Mouse (Mus musculus) frontal cortex, adult (tissue): ENCODE measurements around the gene Cnih3.

Source experiments
- ATAC-seq: cut with Nextera tagmentation; 2 replicates; pipeline ENCODE4 v1.9.2; 2017; ENCODE audit warnings: mild to moderate bottlenecking, moderate library complexity, mixed read lengths; ENCODE audit not compliant: low TSS enrichment

Cnih3 gene

GRCm38 (mm10) chr1:181352367-181353199, at the start of gene Cnih3:
Gene Cnih3, plus strand, starts transcription at chr1:181352628.
- peak; percentile 56 for ATAC-seq

- peak; percentile 47; the same call in 1 of the 2 replicates for ATAC-seq
Measured at GRCm38 (mm10) chr1:181307981-181308380, 44.4 kb upstream of the Cnih3 start.

- ATAC-seq: no peak
Measured at GRCm38 (mm10) chr1:181310712-181311111, 41.7 kb upstream of the Cnih3 start.

- no peak for ATAC-seq
Measured at GRCm38 (mm10) chr1:181312115-181313045, 40.0 kb upstream of the Cnih3 start.

- ATAC-seq: no peak
Measured at GRCm38 (mm10) chr1:181313046-181313415, 39.4 kb upstream of the Cnih3 start.

GRCm38 (mm10) chr1:181314301-181314700, 38.1 kb upstream of the Cnih3 start:
- ATAC-seq: no peak

- ATAC-seq: no peak
Measured at GRCm38 (mm10) chr1:181315350-181315749, 37.1 kb upstream of the Cnih3 start.

- no peak for ATAC-seq
Measured at GRCm38 (mm10) chr1:181316571-181316970, 35.9 kb upstream of the Cnih3 start.

- no peak for ATAC-seq
Measured at GRCm38 (mm10) chr1:181319466-181319865, 33.0 kb upstream of the Cnih3 start.

- ATAC-seq: peak; percentile 75
Measured at GRCm38 (mm10) chr1:181321149-181321548, 31.3 kb upstream of the Cnih3 start.

- no peak for ATAC-seq
Measured at GRCm38 (mm10) chr1:181323134-181323533, 29.3 kb upstream of the Cnih3 start.

- ATAC-seq: no peak
Measured at GRCm38 (mm10) chr1:181327137-181327536, 25.3 kb upstream of the Cnih3 start.

GRCm38 (mm10) chr1:181327636-181328420, 24.6 kb upstream of the Cnih3 start:
- peak; percentile 81 for ATAC-seq

- no peak for ATAC-seq
Measured at GRCm38 (mm10) chr1:181329110-181329509, 23.3 kb upstream of the Cnih3 start.

- no peak for ATAC-seq
Measured at GRCm38 (mm10) chr1:181332597-181332996, 19.8 kb upstream of the Cnih3 start.

- ATAC-seq: no peak; the same call in 1 of the 2 replicates
Measured at GRCm38 (mm10) chr1:181334329-181335018, 18.0 kb upstream of the Cnih3 start.

- 0 out of 2 replicates have a peak, but pooled peaks have one; percentile 53 for ATAC-seq
Measured at GRCm38 (mm10) chr1:181335019-181335365, 17.4 kb upstream of the Cnih3 start.

GRCm38 (mm10) chr1:181335388-181335787, 17.0 kb upstream of the Cnih3 start:
- peak; percentile 48 for ATAC-seq

GRCm38 (mm10) chr1:181336857-181337256, 15.6 kb upstream of the Cnih3 start:
- ATAC-seq: no peak

GRCm38 (mm10) chr1:181339106-181339505, 13.3 kb upstream of the Cnih3 start:
- ATAC-seq: no peak

GRCm38 (mm10) chr1:181345547-181345946, 6.9 kb upstream of the Cnih3 start:
- no peak for ATAC-seq
